Mouse (Mus musculus): ENCODE measurements at regions not wholly inside any gene's neighbourhood (a gene's known extent, or its start where the extent isn't known, plus 50 kb on each side); places are given as distances from the start of the nearest gene placed in this dataset.

GRCm38 (mm10) chr2:147709799-147710198, 337.0 kb downstream of the Foxa2 start:
- H3K4me1 ChIP-seq (ENCODE audit: control insufficient read depth, insufficient read depth, low read length), result no peaks in the 10 kb centered on the region

GRCm38 (mm10) chr2:147707156-147707555, 339.6 kb downstream of the Foxa2 start:
- no peak for ATAC-seq (ENCODE audit: low FRiP score, low TSS enrichment)

More at GRCm38 (mm10) chr2:147709799-147710198, 337.0 kb downstream of the Foxa2 start:
- Histone ChIP-seq H3K27me3 (ENCODE audit: control insufficient read depth, insufficient read depth, low read length) (no peaks in the 10 kb centered on the region), H3K4me3 (replicated peaks; ENCODE audit: low read depth, low read length) (no peak overlapping the region), H3K4me2 (ENCODE audit: low read length) (no peak overlapping the region), H3K9ac (replicated peaks; ENCODE audit: low read length) (no peak overlapping the region), H3K36me3 (ENCODE audit: control insufficient read depth, insufficient read depth, low read length) (no peaks in the 10 kb centered on the region), H3K9me3 (ENCODE audit: control insufficient read depth, low read length) (no peaks in the 10 kb centered on the region), H3K27ac (replicated peaks; ENCODE audit: low read depth, low read length) (no peak overlapping the region)
- no peak for ATAC-seq (ENCODE audit: low FRiP score, low TSS enrichment)
- DNase-seq, result no peak

GRCm38 (mm10) chr2:147703981-147704380, 342.3 kb downstream of the Pax1 start:
- DNase-seq (no peak), ATAC-seq (ENCODE audit: low FRiP score, low TSS enrichment) (no peak)
- Histone ChIP-seq H3K36me3 (ENCODE audit: control insufficient read depth, insufficient read depth, low read length) (no peaks in the 10 kb centered on the region), H3K4me3 (replicated peaks; ENCODE audit: low read depth, low read length) (no peak overlapping the region), H3K27me3 (ENCODE audit: control insufficient read depth, insufficient read depth, low read length) (no peaks in the 10 kb centered on the region), H3K27ac (replicated peaks; ENCODE audit: low read depth, low read length) (no peak overlapping the region), H3K9ac (replicated peaks; ENCODE audit: low read length) (no peak overlapping the region), H3K4me2 (ENCODE audit: low read length) (no peak overlapping the region), H3K9me3 (ENCODE audit: control insufficient read depth, low read length) (no peaks in the 10 kb centered on the region), H3K4me1 (ENCODE audit: control insufficient read depth, insufficient read depth, low read length) (peaks cover 9% of the 10 kb centered on the region)
- WGBS, result 67% methylated on average over 10 of the region's 10 CpGs

More at GRCm38 (mm10) chr2:147707156-147707555, 339.6 kb downstream of the Foxa2 start:
- 90% methylated on average over 6 of the region's 6 CpGs for WGBS
- H3K27ac ChIP-seq (replicated peaks; ENCODE audit: low read depth, low read length), result no peak overlapping the region
- H3K27me3 ChIP-seq (ENCODE audit: control insufficient read depth, insufficient read depth, low read length), result no peaks in the 10 kb centered on the region
- H3K4me2 ChIP-seq (ENCODE audit: low read length), result no peak overlapping the region
- no peak overlapping the region for H3K4me3 ChIP-seq (replicated peaks; ENCODE audit: low read depth, low read length)
- DNase-seq, result no peak
- H3K36me3 ChIP-seq (ENCODE audit: control insufficient read depth, insufficient read depth, low read length), result no peaks in the 10 kb centered on the region
- H3K4me1 ChIP-seq (ENCODE audit: control insufficient read depth, insufficient read depth, low read length), result peaks cover 9% of the 10 kb centered on the region
- H3K9me3 ChIP-seq (ENCODE audit: control insufficient read depth, low read length), result no peaks in the 10 kb centered on the region
- H3K9ac ChIP-seq (replicated peaks; ENCODE audit: low read length), result no peak overlapping the region

- H3K27me3 ChIP-seq (ENCODE audit: control insufficient read depth, insufficient read depth, low read length), result no peaks in the 10 kb centered on the region
- H3K9me3 ChIP-seq (ENCODE audit: control insufficient read depth, low read length), result no peaks in the 10 kb centered on the region
- no peak overlapping the region for H3K4me3 ChIP-seq (replicated peaks; ENCODE audit: low read depth, low read length)
- DNase-seq (peak; percentile 46), ATAC-seq (ENCODE audit: low FRiP score, low TSS enrichment) (peak; percentile 75; the same call in 1 of the 2 replicates)
- H3K9ac ChIP-seq (replicated peaks; ENCODE audit: low read length), result no peak overlapping the region
- H3K4me2 ChIP-seq (ENCODE audit: low read length), result no peak overlapping the region
- no peaks in the 10 kb centered on the region for H3K36me3 ChIP-seq (ENCODE audit: control insufficient read depth, insufficient read depth, low read length)
- H3K27ac ChIP-seq (replicated peaks; ENCODE audit: low read depth, low read length), result no peak overlapping the region
- WGBS, result 10% methylated on average over 6 of the region's 6 CpGs
- H3K4me1 ChIP-seq (ENCODE audit: control insufficient read depth, insufficient read depth, low read length), result peaks cover 9% of the 10 kb centered on the region
Measured at GRCm38 (mm10) chr2:147702330-147703063, 340.8 kb downstream of the Pax1 start.

GRCm38 (mm10) chr2:147699524-147700081, 337.9 kb downstream of the Pax1 start:
- Histone ChIP-seq H3K9ac (replicated peaks; ENCODE audit: low read length) (no peak overlapping the region), H3K4me2 (ENCODE audit: low read length) (no peak overlapping the region), H3K4me3 (replicated peaks; ENCODE audit: low read depth, low read length) (no peak overlapping the region)

GRCm38 (mm10) chr2:147691896-147692295, 330.2 kb downstream of the Pax1 start:
- ATAC-seq (ENCODE audit: low FRiP score, low TSS enrichment) (no peak), DNase-seq (no peak)
- H3K4me1 ChIP-seq (ENCODE audit: control insufficient read depth, insufficient read depth, low read length), result no peaks in the 10 kb centered on the region
- no peaks in the 10 kb centered on the region for H3K36me3 ChIP-seq (ENCODE audit: control insufficient read depth, insufficient read depth, low read length)
- H3K4me3 ChIP-seq (replicated peaks; ENCODE audit: low read depth, low read length), result no peak overlapping the region
- no peak overlapping the region for H3K9ac ChIP-seq (replicated peaks; ENCODE audit: low read length)
- H3K9me3 ChIP-seq (ENCODE audit: control insufficient read depth, low read length), result no peaks in the 10 kb centered on the region
- WGBS, result 91% methylated on average over 10 of the region's 10 CpGs
- H3K27me3 ChIP-seq (ENCODE audit: control insufficient read depth, insufficient read depth, low read length), result no peaks in the 10 kb centered on the region
- H3K27ac ChIP-seq (replicated peaks; ENCODE audit: low read depth, low read length), result no peak overlapping the region
- no peak overlapping the region for H3K4me2 ChIP-seq (ENCODE audit: low read length)

More at GRCm38 (mm10) chr2:147699524-147700081, 337.9 kb downstream of the Pax1 start:
- WGBS, result 60% methylated on average over 6 of the region's 6 CpGs
- H3K36me3 ChIP-seq (ENCODE audit: control insufficient read depth, insufficient read depth, low read length), result no peaks in the 10 kb centered on the region
- DNase-seq (no peak), ATAC-seq (ENCODE audit: low FRiP score, low TSS enrichment) (no peak)
- H3K27ac ChIP-seq (replicated peaks; ENCODE audit: low read depth, low read length), result no peak overlapping the region
- H3K27me3 ChIP-seq (ENCODE audit: control insufficient read depth, insufficient read depth, low read length), result no peaks in the 10 kb centered on the region
- peaks cover 9% of the 10 kb centered on the region for H3K4me1 ChIP-seq (ENCODE audit: control insufficient read depth, insufficient read depth, low read length)
- no peaks in the 10 kb centered on the region for H3K9me3 ChIP-seq (ENCODE audit: control insufficient read depth, low read length)

- WGBS, result 75% methylated on average over 15 of the region's 15 CpGs
- no peak for ATAC-seq (ENCODE audit: low FRiP score, low TSS enrichment)
- Histone ChIP-seq H3K9ac (replicated peaks; ENCODE audit: low read length) (no peak overlapping the region), H3K4me3 (replicated peaks; ENCODE audit: low read depth, low read length) (no peak overlapping the region), H3K9me3 (ENCODE audit: control insufficient read depth, low read length) (no peaks in the 10 kb centered on the region), H3K4me2 (ENCODE audit: low read length) (no peak overlapping the region), H3K27ac (replicated peaks; ENCODE audit: low read depth, low read length) (no peak overlapping the region), H3K27me3 (ENCODE audit: control insufficient read depth, insufficient read depth, low read length) (no peaks in the 10 kb centered on the region), H3K36me3 (ENCODE audit: control insufficient read depth, insufficient read depth, low read length) (no peaks in the 10 kb centered on the region), H3K4me1 (ENCODE audit: control insufficient read depth, insufficient read depth, low read length) (no peaks in the 10 kb centered on the region)
- DNase-seq, result no peak
Measured at GRCm38 (mm10) chr2:147690506-147691208, 328.9 kb downstream of the Pax1 start.

GRCm38 (mm10) chr2:147688742-147689141, 327.0 kb downstream of the Pax1 start:
- Histone ChIP-seq H3K27me3 (ENCODE audit: control insufficient read depth, insufficient read depth, low read length) (no peaks in the 10 kb centered on the region), H3K27ac (replicated peaks; ENCODE audit: low read depth, low read length) (no peak overlapping the region), H3K36me3 (ENCODE audit: control insufficient read depth, insufficient read depth, low read length) (no peaks in the 10 kb centered on the region), H3K9ac (replicated peaks; ENCODE audit: low read length) (no peak overlapping the region), H3K9me3 (ENCODE audit: control insufficient read depth, low read length) (no peaks in the 10 kb centered on the region), H3K4me3 (replicated peaks; ENCODE audit: low read depth, low read length) (no peak overlapping the region), H3K4me2 (ENCODE audit: low read length) (no peak overlapping the region), H3K4me1 (ENCODE audit: control insufficient read depth, insufficient read depth, low read length) (no peaks in the 10 kb centered on the region)
- ATAC-seq (ENCODE audit: low FRiP score, low TSS enrichment) (no peak), DNase-seq (peak; percentile 61)
- WGBS, result 22% methylated on average over 6 of the region's 6 CpGs
